Mouse (Mus musculus): Measurements from ENCODE around the gene Shisal2b.
"Not testable (repeated sequence)": the region's sequence is repeated elsewhere in the genome, so short reads cannot be mapped to it uniquely, and the experiment has no call there.

Shisal2b gene

GRCm38 (mm10) chr13:104863127-104863979 lies at the start of gene Shisal2b:
Gene Shisal2b (minus strand): TSS chr13:104863893.
- DNase-seq (ENCODE audit: low spot score in 2 of 2): peak in 1 of 2 experiments; percentile 17

- DNase-seq (ENCODE audit: low spot score in 2 of 2): not testable (repeated sequence)
These were observed 47.9 kb upstream of the Shisal2b start for GRCm38 (mm10) chr13:104911626-104912025.

GRCm38 (mm10) chr13:104911006-104911405 lies 47.3 kb upstream of the Shisal2b start:
- not testable (repeated sequence) for DNase-seq (ENCODE audit: low spot score in 2 of 2)

- DNase-seq (ENCODE audit: low spot score in 2 of 2): no peak
These were observed 45.0 kb upstream of the Shisal2b start for GRCm38 (mm10) chr13:104908691-104909090.

- DNase-seq (ENCODE audit: low spot score in 2 of 2): no peak
These were observed 31.1 kb upstream of the Shisal2b start for GRCm38 (mm10) chr13:104894771-104895170.

- no peak for DNase-seq (ENCODE audit: low spot score in 2 of 2)
These were observed 28.6 kb upstream of the Shisal2b start for GRCm38 (mm10) chr13:104892337-104892736.

- no peak for DNase-seq (ENCODE audit: low spot score in 2 of 2)
These were observed 22.8 kb upstream of the Shisal2b start for GRCm38 (mm10) chr13:104886308-104887032.

- DNase-seq (ENCODE audit: low spot score in 2 of 2): no peak
These were observed 20.0 kb upstream of the Shisal2b start for GRCm38 (mm10) chr13:104883566-104884249.

- no peak for DNase-seq (ENCODE audit: low spot score in 2 of 2)
These were observed 14.8 kb upstream of the Shisal2b start for GRCm38 (mm10) chr13:104878508-104878907.

- no peak for DNase-seq (ENCODE audit: low spot score in 2 of 2)
These were observed 6.2 kb upstream of the Shisal2b start for GRCm38 (mm10) chr13:104869907-104870306.

GRCm38 (mm10) chr13:104866726-104867125 lies 3.0 kb upstream of the Shisal2b start:
- DNase-seq (ENCODE audit: low spot score in 2 of 2): no peak

GRCm38 (mm10) chr13:104853645-104854044 lies 10.0 kb downstream of the Shisal2b start:
- DNase-seq (ENCODE audit: low spot score in 2 of 2): no peak

- DNase-seq (ENCODE audit: low spot score in 2 of 2): no peak
These were observed 20.2 kb downstream of the Shisal2b start for GRCm38 (mm10) chr13:104843295-104844089.

- no peak for DNase-seq (ENCODE audit: low spot score in 2 of 2)
These were observed 21.8 kb downstream of the Shisal2b start for GRCm38 (mm10) chr13:104841937-104842336.

GRCm38 (mm10) chr13:104837628-104838027 lies 26.1 kb downstream of the Shisal2b start:
- no peak for DNase-seq (ENCODE audit: low spot score in 2 of 2)

- no peak for DNase-seq (ENCODE audit: low spot score in 2 of 2)
These were observed 30.9 kb downstream of the Shisal2b start for GRCm38 (mm10) chr13:104832811-104833210.

- DNase-seq (ENCODE audit: low spot score in 2 of 2): no peak
These were observed 38.2 kb downstream of the Shisal2b start for GRCm38 (mm10) chr13:104825470-104825869.

- no peak for DNase-seq (ENCODE audit: low spot score in 2 of 2)
These were observed 41.3 kb downstream of the Shisal2b start for GRCm38 (mm10) chr13:104822411-104822838.

- no peak for DNase-seq (ENCODE audit: low spot score in 2 of 2)
These were observed 41.8 kb downstream of the Shisal2b start for GRCm38 (mm10) chr13:104821908-104822307.

GRCm38 (mm10) chr13:104821192-104821591 lies 42.5 kb downstream of the Shisal2b start:
- DNase-seq (ENCODE audit: low spot score in 2 of 2): no peak

- DNase-seq (ENCODE audit: low spot score in 2 of 2): no peak
These were observed 46.0 kb downstream of the Shisal2b start for GRCm38 (mm10) chr13:104817696-104818095.
